Mouse (Mus musculus): ENCODE measurements around the gene B4galt2.
A peak's percentile ranks its signal among the peaks of the same experiment; 100 is the strongest.

B4galt2 gene

GRCm38 (mm10) chr4:117870437-117870836, 12.8 kb downstream of the B4galt2 start:
- DNase-seq (ENCODE audit: low spot score in 2 of 2) = no peak

- DNase-seq (ENCODE audit: low spot score in 2 of 2) = no peak
These were observed 14.0 kb downstream of the B4galt2 start for GRCm38 (mm10) chr4:117869317-117869716.

GRCm38 (mm10) chr4:117867823-117868222, 15.5 kb downstream of the B4galt2 start:
- peak; percentile 45 to 72 for DNase-seq (ENCODE audit: low spot score in 2 of 2)

GRCm38 (mm10) chr4:117867000-117867399, 16.3 kb downstream of the B4galt2 start:
- DNase-seq (ENCODE audit: low spot score in 2 of 2) = no peak

GRCm38 (mm10) chr4:117866083-117866482, 17.2 kb downstream of the B4galt2 start:
- DNase-seq (ENCODE audit: low spot score in 2 of 2) = peak; percentile 66 to 71

- DNase-seq (ENCODE audit: low spot score in 2 of 2) = no peak
These were observed 20.5 kb downstream of the B4galt2 start for GRCm38 (mm10) chr4:117862823-117863222.

- DNase-seq (ENCODE audit: low spot score in 2 of 2) = no peak
These were observed 22.7 kb downstream of the B4galt2 start for GRCm38 (mm10) chr4:117860570-117860969.

- peak in 1 of 2 experiments; percentile 52 for DNase-seq (ENCODE audit: low spot score in 2 of 2)
These were observed 24.5 kb downstream of the B4galt2 start for GRCm38 (mm10) chr4:117858794-117859193.

- no peak for DNase-seq (ENCODE audit: low spot score in 2 of 2)
These were observed 28.1 kb downstream of the B4galt2 start for GRCm38 (mm10) chr4:117855146-117855545.

GRCm38 (mm10) chr4:117852152-117852868, 31.0 kb downstream of the B4galt2 start:
- DNase-seq (ENCODE audit: low spot score in 2 of 2) = no peak

GRCm38 (mm10) chr4:117850871-117851270, 32.4 kb downstream of the B4galt2 start:
- no peak for DNase-seq (ENCODE audit: low spot score in 2 of 2)

- DNase-seq (ENCODE audit: low spot score in 2 of 2) = no peak
These were observed 33.1 kb downstream of the B4galt2 start for GRCm38 (mm10) chr4:117850176-117850575.

- DNase-seq (ENCODE audit: low spot score in 2 of 2) = no peak
These were observed 33.8 kb downstream of the B4galt2 start for GRCm38 (mm10) chr4:117849506-117849905.

- no peak for DNase-seq (ENCODE audit: low spot score in 2 of 2)
These were observed 34.2 kb downstream of the B4galt2 start for GRCm38 (mm10) chr4:117849063-117849462.

GRCm38 (mm10) chr4:117847011-117847410, 36.3 kb downstream of the B4galt2 start:
- no peak for DNase-seq (ENCODE audit: low spot score in 2 of 2)

GRCm38 (mm10) chr4:117846261-117846660, 37.0 kb downstream of the B4galt2 start:
- DNase-seq (ENCODE audit: low spot score in 2 of 2) = no peak

- no peak for DNase-seq (ENCODE audit: low spot score in 2 of 2)
These were observed 38.0 kb downstream of the B4galt2 start for GRCm38 (mm10) chr4:117845316-117845715.

GRCm38 (mm10) chr4:117844467-117844866, 38.8 kb downstream of the B4galt2 start:
- DNase-seq (ENCODE audit: low spot score in 2 of 2) = no peak

- DNase-seq (ENCODE audit: low spot score in 2 of 2) = no peak
These were observed 40.2 kb downstream of the B4galt2 start for GRCm38 (mm10) chr4:117843101-117843500.

GRCm38 (mm10) chr4:117841566-117841965, 41.7 kb downstream of the B4galt2 start:
- DNase-seq (ENCODE audit: low spot score in 2 of 2) = no peak

- DNase-seq (ENCODE audit: low spot score in 2 of 2) = no peak
These were observed 42.5 kb downstream of the B4galt2 start for GRCm38 (mm10) chr4:117840821-117841220.

- DNase-seq (ENCODE audit: low spot score in 2 of 2) = no peak
These were observed 43.9 kb downstream of the B4galt2 start for GRCm38 (mm10) chr4:117839366-117839765.

- no peak for DNase-seq (ENCODE audit: low spot score in 2 of 2)
These were observed 46.0 kb downstream of the B4galt2 start for GRCm38 (mm10) chr4:117837271-117837670.
